Mouse (Mus musculus) forebrain, embryonic 16.5 days (tissue): ENCODE measurements around the gene Cd3eap. TPM values are rescaled to one million over a fixed set of nuclear protein-coding genes. Genes with fewer than 3 reads are reported as not detected.
A peak's percentile ranks its signal among the peaks of the same experiment; 100 is the strongest.

ENCODE experiments used
- ATAC-seq: fragments of 200-750 bp; cut with Nextera tagmentation; 2 replicates; pipeline ENCODE4 v1.8.0; 2017; ENCODE audit warnings: mild to moderate bottlenecking, moderate library complexity
- H3K27ac ChIP-seq: fragments of 300-500 bp; sonication (generic); 2 replicates; pipeline ENCODE4 v1.5.1; 2014; ENCODE audit warnings: low read length, control low read depth
- H3K27me3 ChIP-seq: fragments of 300-500 bp; sonication (generic); replicated peaks from 2 replicates; pipeline ENCODE4 v1.6.1; 2014; ENCODE audit warnings: low read length; ENCODE audit not compliant: control insufficient read depth, insufficient read depth
- H3K36me3 ChIP-seq: fragments of 300-500 bp; sonication (generic); 2 replicates; pipeline ENCODE4 v1.6.1; 2014; ENCODE audit not compliant: control insufficient read depth, insufficient read depth
- H3K4me1 ChIP-seq: fragments of 300-500 bp; sonication (generic); replicated peaks from 2 replicates; pipeline ENCODE4 v1.6.1; 2014; ENCODE audit warnings: low read length; ENCODE audit not compliant: control insufficient read depth, insufficient read depth
- H3K4me2 ChIP-seq: fragments of 300-500 bp; sonication (generic); 2 replicates; pipeline ENCODE4 v1.6.1; 2014; ENCODE audit warnings: mild to moderate bottlenecking, low read length, control low read depth
- H3K4me3 ChIP-seq: fragments of 300-500 bp; sonication (generic); replicated peaks from 2 replicates; pipeline ENCODE4 v1.5.1; 2014; ENCODE audit warnings: mild to moderate bottlenecking, low read length, control low read depth
- H3K9ac ChIP-seq: fragments of 300-500 bp; sonication (generic); replicated peaks from 2 replicates; pipeline ENCODE4 v1.6.1; 2014; ENCODE audit warnings: low read depth, low read length, control low read depth
- H3K9me3 ChIP-seq: fragments of 300-500 bp; sonication (generic); 2 replicates; pipeline ENCODE4 v1.6.1; 2016; ENCODE audit warnings: low read length; ENCODE audit not compliant: control insufficient read depth
- WGBS: fragments of 180-500 bp; shearing (Covaris S2); extraction: QIAGEN DNeasy Blood & Tissue Kit; methylation state at CpG from one replicate; pipeline ENCODE4 v1.1.7; 2014; 5-methylcytosine and 5-hydroxymethylcytosine counted together
- microRNA counts: library from miRNA; unstranded; fragments of <30 nt; microRNA quantifications from one replicate; lab custom pipeline; 2016
- microRNA-seq: library from miRNA; unstranded; fragments of <30 nt; microRNA quantifications from one replicate; pipeline ENCODE4, GENCODE M21; 2017
- polyA plus RNA-seq: library from polyadenylated mRNA; unstranded; fragments of >200 nt; fragmentation: Nextera tagmentation; extraction: Ambion mirVana; gene quantifications from 2 replicates; pipeline ENCODE4 v1.2.1, GENCODE M21; 2015

Cd3eap gene
- polyA plus RNA-seq, 1 experiment from 2014 or later = 26.4 TPM

DNA sequence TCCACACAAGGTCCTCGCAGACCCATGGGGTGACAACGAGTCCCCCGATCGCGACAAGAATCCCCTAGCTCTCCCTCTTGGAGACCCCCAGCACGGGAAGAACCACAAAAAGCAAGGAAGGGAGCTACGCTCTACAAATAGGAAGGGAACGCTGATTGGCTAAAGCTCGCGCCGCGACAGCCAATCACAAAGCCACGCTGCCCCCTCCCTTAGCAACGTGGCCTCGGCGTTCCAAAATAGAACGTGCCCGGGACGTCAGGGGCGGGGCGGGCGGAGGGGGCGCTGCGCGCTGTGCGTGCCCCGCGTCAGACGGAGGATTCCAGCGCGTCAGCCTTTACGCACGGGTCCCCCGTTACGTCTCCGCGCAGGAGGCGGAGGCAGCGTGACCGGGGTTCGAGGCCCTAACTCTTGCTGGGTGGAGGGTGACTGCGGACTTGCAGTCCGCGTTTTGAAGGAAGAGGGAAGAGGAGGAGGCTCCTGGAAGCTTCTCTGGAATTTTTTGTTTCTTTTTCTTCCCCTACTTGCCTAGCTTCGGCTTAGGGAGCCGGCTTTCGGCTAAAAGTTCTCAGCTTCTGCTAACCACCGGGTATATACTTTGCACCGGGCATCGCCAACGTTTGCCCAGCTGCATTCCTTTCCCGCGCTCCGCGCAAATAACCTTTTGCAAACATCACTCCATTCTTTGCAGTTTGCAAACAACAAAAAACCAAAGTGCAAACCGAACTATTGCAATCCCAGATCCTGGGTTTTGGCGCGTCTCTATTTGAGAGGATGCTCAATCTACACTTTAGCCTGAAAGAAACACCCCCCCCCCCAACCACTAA, 50.6 kb downstream of the Cd3eap start:
- H3K9ac ChIP-seq = peak overlapping the region; percentile 61
- H3K9me3 ChIP-seq = no peaks in the 10 kb centered on the region
- peaks cover 48% of the 10 kb centered on the region for H3K27me3 ChIP-seq
- H3K4me1 ChIP-seq = peaks cover 38% of the 10 kb centered on the region
- H3K4me3 ChIP-seq = peak overlapping the region; percentile 71
- no peaks in the 10 kb centered on the region for H3K36me3 ChIP-seq
- WGBS = under 1% methylated on average over 57 of the region's 58 CpGs
- peak; percentile 92 for ATAC-seq
- peak overlapping the region; percentile 99 for H3K4me2 ChIP-seq
- H3K27ac ChIP-seq = peak overlapping the region; percentile 90

DNA sequence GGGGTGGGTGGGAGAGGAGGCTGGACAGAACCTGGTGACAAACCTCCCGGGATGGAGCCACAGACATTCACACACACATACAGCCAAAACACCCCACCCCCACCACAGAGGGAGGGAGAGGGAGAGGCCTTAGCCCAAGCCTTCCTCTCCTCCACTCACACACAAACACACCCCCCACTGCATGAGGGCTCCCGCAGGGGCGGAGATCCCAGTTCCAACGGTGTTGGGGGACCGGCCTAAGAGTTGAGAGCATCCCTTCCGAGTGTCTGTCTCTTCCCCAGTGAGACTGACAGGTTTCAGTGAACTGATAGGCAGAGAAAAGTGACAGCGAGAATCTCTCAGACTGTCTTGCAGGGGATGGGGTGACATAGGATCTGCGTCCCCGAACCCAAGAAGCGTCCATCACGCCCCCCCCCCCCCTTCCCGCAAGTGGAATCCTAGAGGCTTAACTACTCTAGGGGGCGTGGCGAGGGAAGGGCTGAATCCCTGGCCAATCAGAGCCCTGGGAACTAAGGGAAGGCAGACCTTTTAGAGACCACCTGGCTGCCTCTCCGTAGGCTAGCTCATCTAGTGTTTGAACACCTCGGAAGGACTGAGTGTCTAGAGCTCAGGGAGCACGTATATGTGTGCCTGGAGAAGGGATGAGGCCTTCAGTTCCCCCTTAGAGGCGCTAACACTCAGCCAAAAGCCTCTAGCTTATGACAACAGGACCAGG, 51.4 kb downstream of the Cd3eap start:
- peaks cover 51% of the 10 kb centered on the region for H3K27me3 ChIP-seq
- peak overlapping the region; percentile 61 for H3K9ac ChIP-seq
- 4% methylated on average over 18 of the region's 18 CpGs for WGBS
- ATAC-seq = peak; percentile 65
- peak overlapping the region; percentile 90 for H3K27ac ChIP-seq
- peak overlapping the region; percentile 71 for H3K4me3 ChIP-seq
- peaks cover 39% of the 10 kb centered on the region for H3K4me1 ChIP-seq
- no peaks in the 10 kb centered on the region for H3K36me3 ChIP-seq
- peak overlapping the region; percentile 99 for H3K4me2 ChIP-seq
- no peaks in the 10 kb centered on the region for H3K9me3 ChIP-seq

DNA sequence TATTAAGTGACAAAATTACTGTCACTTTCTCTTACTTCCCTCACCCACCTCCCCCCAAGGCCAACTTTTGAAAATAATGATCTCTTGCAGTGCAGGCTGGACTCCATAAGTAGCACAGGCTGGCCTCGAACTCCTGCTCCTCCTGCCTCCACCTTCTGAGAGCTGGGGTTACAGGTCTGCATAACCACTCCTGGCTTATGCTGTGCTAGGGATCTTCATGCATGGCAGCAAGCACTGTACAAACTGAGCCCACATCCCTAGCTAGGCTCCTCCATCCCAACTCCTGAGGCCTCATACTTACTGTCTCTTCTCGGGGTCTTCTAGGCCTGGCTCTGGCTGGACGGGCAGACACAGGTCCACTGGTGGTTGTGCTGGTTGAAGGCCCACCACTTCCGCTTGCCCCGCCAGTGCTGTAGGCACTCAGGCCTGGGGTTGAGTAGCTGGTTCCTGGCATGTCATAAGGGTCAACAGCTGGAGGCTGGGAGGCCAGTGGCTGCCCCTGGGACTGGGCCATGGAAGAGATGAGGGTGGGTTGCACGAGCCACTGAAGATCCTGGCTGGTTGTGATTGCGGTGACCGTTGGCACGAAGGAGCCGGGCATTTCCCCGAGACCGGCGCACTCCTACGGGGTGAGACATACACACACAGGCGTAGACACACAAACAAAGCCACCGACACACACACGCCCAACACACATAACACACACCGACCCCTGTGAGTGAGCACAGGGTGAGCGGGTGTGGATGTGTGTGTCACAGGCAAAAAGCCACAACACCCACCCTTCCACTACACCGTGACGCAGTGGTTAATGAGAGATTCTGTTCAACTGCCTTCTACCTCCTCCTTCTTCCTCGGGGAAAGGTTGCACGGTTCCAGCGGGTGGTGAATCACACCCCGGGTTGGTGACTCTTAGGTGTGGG, 52.2 kb downstream of the Cd3eap start:
- Histone ChIP-seq H3K9me3 (no peaks in the 10 kb centered on the region), H3K27me3 (peaks cover 59% of the 10 kb centered on the region), H3K4me1 (peaks cover 42% of the 10 kb centered on the region), H3K9ac (no peak overlapping the region), H3K36me3 (no peaks in the 10 kb centered on the region), H3K4me2 (peak overlapping the region; percentile 99; the same call in 1 of the 2 replicates), H3K4me3 (no peak overlapping the region), H3K27ac (no peak overlapping the region)
- 64% methylated on average over 25 of the region's 25 CpGs for WGBS
- ATAC-seq = no peak

MicroRNAs encoded within 50 kb of the gene (microRNA counts, 519-probe panel; counts per million panel counts)
- microRNA mmu-miR-343 (lab: Ali Mortazavi, UCI) = 795 counts per million, percentile 5 among the panel's probes with 10 or more counts

Small RNAs within 50 kb of the gene (microRNA-seq; reads per million reads assigned to microRNA genes)
- not detected for gene Mir343

Other genes with a start within 250 kb of the Cd3eap start
- 3.9 and 4.9 TPM in 2 replicates for gene Gm4969, start 241.1 kb downstream of the Cd3eap start, polyA plus RNA-seq
- gene Fbxo46, start 239.6 kb downstream of the Cd3eap start, polyA plus RNA-seq = 25.4 and 28.3 TPM in 2 replicates
- gene Qpctl, start 210.2 kb downstream of the Cd3eap start, polyA plus RNA-seq = 17.1 and 22.4 TPM in 2 replicates
- gene Snrpd2, start 209.8 kb downstream of the Cd3eap start, polyA plus RNA-seq = 116 and 118 TPM in 2 replicates
- gene Gipr, start 193.4 kb downstream of the Cd3eap start, polyA plus RNA-seq = 21.8 and 32.1 TPM in 2 replicates
- gene Eml2, start 183.1 kb downstream of the Cd3eap start, polyA plus RNA-seq = 8.3 and 14.4 TPM in 2 replicates
- 2.5 and 2.7 TPM in 2 replicates for gene Gpr4, start 146.9 kb downstream of the Cd3eap start, polyA plus RNA-seq
- gene Opa3, start 131.1 kb downstream of the Cd3eap start, polyA plus RNA-seq = 43.5 and 43.8 TPM in 2 replicates
- 38.0 and 40.3 TPM in 2 replicates for gene Vasp, start 87.7 kb downstream of the Cd3eap start, polyA plus RNA-seq
- gene Ppm1n, start 79.4 kb downstream of the Cd3eap start, polyA plus RNA-seq = 0.39 and 0.61 TPM in 2 replicates
- gene Rtn2, start 76.9 kb downstream of the Cd3eap start, polyA plus RNA-seq = 127 and 128 TPM in 2 replicates
- gene Fosb, start 49.4 kb downstream of the Cd3eap start, polyA plus RNA-seq = 0.05 and 0.10 TPM in 2 replicates
- 79.3 and 85.9 TPM in 2 replicates for gene Ercc1, start 14.7 kb downstream of the Cd3eap start, polyA plus RNA-seq
- 3.0 and 3.6 TPM in 2 replicates for gene Ppp1r13l, start 266 bp upstream of the Cd3eap start, polyA plus RNA-seq
- gene Ercc2, start 22.5 kb upstream of the Cd3eap start, polyA plus RNA-seq = 25.3 and 28.5 TPM in 2 replicates
- gene Klc3, start 44.6 kb upstream of the Cd3eap start, polyA plus RNA-seq = 2.2 and 2.5 TPM in 2 replicates
- 0.22 and 0.66 TPM in 2 replicates for gene Ckm, start 45.3 kb upstream of the Cd3eap start, polyA plus RNA-seq
- gene Mark4, start 99.3 kb upstream of the Cd3eap start, polyA plus RNA-seq = 13.8 and 17.5 TPM in 2 replicates
- gene Exoc3l2, start 103.8 kb upstream of the Cd3eap start, polyA plus RNA-seq = 0.11 and 0.19 TPM in 2 replicates
- gene Bloc1s3, start 148.9 kb upstream of the Cd3eap start, polyA plus RNA-seq = 3.7 and 4.9 TPM in 2 replicates
- gene Trappc6a, start 148.9 kb upstream of the Cd3eap start, polyA plus RNA-seq = 29.4 and 31.2 TPM in 2 replicates
- 0.81 and 0.90 TPM in 2 replicates for gene Nkpd1, start 158.4 kb upstream of the Cd3eap start, polyA plus RNA-seq
- gene Ppp1r37, start 203.6 kb upstream of the Cd3eap start, polyA plus RNA-seq = 31.9 and 38.8 TPM in 2 replicates
- gene Zfp296, start 217.8 kb upstream of the Cd3eap start, polyA plus RNA-seq = 0.26 TPM in 1 of 2 replicates, not detected in the other
- gene Gemin7, start 218.1 kb upstream of the Cd3eap start, polyA plus RNA-seq = 120 and 124 TPM in 2 replicates
- gene Clasrp, start 245.0 kb upstream of the Cd3eap start, polyA plus RNA-seq = 57.2 and 57.6 TPM in 2 replicates